Mouse (Mus musculus) left cerebral cortex, adult 11 months (tissue): ENCODE measurements around the gene Tanc2.

Source experiments
- DNase-seq: peaks from one replicate; pipeline ENCODE4 v3.0.0; 2022; ENCODE audit warnings: low spot score

Gene Tanc2

DNA sequence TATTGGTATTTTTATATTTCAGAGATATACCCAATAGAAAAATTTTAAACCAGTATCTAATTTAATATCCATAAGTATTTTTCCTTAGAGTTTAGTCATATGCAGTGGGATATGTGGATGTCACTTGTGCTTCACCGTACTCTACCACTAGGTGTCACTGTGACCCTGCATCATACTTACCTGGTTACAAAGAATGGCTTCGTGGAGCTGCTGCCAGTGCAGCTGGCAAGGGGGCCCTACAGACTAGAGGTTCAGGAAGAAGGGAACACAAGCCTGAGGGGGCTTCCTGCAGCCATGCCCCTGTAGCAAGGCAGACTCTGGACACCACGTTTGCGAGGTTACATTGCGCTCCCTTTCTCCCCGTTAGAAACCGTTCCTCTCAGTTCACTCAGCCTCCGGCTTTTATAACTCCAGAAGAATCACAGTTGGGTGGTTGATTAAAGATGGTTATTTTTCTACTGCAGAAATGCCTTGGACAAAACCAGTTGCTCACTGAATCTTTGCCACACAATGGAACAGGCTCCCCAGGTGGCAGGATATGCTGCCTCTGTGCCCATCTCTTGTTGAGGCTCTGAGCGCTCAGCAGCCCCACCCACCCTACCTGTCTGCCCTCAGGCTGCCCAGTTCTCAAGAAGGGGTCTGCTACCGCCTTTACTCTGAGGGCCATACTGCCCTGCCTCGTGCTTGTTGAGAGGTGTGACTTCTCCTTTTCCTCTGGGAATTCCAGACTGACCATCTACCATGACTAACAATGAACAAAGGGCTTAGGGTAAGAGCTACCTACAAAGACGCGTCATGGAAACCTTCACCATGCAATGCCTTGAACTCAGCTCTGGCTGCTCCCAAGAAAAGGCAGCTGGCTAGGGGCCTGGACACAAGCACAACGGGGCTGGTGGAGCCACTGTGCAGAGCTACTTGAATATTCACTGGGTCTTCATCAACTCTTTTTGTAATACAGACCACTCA lies 337.6 kb downstream of the Tanc2 start:
- DNase-seq, result peak; percentile 65

DNA sequence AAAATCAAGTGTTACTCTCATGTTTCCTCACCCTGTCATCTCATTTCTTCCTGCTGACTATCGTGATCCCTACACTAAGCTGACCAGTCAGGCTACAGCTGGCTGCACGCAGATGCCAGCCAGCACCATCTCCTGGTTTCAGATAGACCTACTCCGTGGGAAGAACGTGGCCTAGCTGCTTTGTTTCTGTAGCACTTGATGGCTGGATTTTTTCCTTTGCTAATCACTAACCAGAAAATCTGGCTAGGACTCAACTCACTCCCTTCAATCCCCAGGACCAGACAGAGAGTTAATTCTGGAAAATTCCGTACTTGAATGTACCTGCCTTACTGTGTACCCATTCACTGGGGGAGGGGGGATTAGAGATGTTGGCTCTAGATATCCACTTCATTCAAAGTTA lies 338.4 kb downstream of the Tanc2 start:
- DNase-seq, result no peak

DNA sequence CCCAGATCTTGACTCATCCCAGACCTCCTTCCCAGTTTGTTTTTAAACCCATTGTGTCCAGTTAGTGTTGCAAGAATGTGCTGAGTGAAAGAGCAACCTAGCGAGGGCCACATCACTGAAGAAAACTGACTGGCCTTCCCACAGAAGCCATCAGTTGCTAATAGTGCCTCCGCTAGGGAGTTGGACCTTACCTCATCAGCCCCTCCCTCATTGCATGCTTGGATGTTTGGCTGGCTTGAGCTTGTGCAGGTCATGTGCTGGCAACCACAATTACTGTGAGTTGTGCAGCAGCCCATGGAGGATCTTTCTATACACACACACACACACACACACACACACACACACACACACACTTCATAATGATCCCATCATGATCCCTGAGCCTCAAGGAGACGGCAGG lies 341.6 kb downstream of the Tanc2 start:
- DNase-seq, result no peak

DNA sequence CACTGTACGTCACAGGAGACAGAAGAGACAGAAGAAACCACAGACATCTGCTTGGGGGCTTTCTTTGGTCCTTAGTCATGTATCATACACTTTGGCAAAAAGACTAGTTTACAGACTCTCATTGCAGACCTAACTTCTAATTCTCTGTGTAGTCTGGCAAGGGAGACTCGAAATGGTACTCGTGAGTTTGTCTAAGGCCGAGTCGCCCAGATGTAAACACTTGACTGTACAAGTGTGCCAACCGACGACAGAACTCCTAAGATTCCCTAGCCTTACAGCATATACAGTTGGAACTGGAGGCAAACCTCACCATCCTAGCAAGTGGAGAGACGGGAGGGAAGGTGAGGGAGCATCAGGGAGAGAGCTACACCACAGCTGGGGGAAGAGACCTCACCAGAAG lies 344.0 kb downstream of the Tanc2 start:
- DNase-seq, result no peak

DNA sequence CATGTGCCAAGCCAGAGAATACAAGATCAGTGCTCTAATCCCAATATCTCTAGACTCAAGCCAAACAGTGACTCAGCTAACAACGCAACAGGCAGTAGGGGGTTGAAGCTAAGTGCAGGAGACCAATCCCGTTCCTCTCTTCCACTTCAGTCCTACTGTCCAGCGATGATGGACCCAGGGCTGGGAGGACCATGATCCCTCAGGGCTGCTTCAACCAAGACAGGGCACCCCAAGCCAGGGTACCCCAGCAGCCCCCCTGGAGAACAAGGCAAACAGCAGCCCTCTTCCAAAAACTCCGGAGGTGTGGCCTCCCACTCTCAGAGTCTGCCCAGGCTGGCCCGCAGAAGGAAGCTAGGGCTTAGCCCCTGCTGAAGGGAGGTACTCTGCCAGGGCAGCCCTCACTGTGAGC lies 344.5 kb downstream of the Tanc2 start:
- DNase-seq, result no peak

DNA sequence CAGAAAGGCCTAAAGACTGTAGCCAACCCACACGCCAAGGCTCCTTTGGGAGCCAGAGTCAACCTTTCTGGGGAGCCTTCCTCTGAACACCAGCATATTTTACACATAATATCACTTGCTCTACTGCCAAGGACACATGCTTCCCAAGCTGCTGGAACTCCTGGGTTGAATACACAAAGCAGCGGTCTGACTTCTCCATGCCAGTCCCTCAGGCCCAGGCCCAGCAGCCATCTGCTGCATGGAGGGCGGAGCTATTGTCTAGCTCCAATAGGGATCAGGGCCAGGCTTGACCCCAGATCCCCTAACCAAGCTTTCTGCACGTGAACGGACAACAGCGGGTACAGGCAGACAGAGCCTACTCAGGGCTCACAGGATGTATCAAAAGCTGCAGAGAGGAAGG lies 345.0 kb downstream of the Tanc2 start:
- DNase-seq, result no peak

DNA sequence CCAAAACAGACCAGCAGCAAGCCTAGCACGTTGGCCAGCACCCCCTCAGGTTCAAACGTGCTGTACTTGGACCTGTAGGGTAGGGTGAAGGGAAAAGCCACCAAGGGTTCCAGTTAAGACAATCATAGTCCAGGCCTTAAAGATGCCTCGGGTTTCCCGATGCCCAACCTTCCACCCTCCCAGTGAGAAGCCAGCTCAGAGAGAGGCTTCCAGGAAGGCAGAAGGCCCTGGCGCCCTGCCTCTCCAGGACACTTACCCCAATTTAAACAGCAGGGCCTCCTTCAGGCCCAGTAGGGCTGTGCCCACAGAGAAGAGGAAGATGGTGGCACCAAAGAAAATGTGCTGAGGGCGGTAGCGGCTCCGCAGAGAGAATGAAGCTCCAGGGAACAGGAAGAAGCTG lies 345.7 kb downstream of the Tanc2 start:
- DNase-seq, result no peak

DNA sequence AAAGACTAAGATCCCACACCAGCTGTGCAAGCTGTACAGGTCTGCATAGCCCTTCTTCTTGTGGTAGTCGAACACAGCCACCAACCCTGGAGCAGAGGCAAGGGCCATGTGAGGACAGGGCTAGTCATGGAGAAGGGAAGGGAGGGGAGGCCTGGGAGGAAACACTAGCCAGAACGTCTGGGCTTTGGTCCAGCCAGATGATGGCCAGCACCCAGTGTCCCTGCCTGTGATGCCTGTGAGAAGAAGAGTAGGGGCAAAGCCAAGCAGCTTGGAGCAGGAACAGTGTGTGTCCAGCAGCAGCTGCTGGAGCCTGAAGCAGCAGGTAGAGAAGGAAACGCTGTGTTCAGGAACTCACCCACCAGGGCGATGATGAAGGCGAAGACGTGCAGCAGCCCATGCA lies 346.4 kb downstream of the Tanc2 start:
- DNase-seq, result no peak

DNA sequence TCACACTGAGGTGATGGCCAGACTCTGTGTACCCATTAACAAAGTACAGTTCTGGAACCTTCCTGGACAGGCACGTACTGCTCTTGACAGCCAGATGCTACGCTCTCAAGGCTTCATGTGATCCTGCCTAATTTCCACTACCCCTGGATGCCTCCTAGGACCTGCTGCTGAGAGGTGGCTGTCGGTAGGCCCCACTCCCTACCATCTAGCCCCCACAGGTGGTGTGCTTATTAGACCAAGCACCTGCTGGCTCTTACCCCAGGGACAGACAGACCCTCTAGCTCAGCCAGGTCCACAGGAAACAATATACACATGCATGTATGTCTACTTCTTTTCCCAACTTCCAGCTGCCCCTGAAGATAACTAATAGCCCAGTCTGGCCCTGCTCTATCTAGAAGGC lies 347.2 kb downstream of the Tanc2 start:
- DNase-seq, result no peak

DNA sequence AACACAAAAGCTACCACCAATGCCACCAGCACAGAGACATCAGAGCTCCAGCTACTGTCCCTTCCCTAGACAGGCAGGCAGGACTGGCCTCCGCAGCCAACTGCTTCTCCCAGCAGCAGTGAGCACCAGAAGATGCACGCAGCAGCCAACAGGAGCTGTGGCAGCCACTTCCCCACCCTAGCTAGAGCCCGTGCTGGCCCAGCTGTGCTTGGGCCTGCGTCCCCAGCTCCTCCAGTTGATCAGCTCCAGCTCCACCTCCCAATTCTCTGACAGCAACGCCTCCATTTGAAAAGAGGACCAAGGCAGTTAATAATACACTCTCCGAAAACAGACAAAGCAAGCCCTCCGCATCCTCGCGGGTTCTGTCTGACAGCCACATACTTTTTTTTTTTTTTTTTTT lies 349.0 kb downstream of the Tanc2 start:
- DNase-seq, result no peak

DNA sequence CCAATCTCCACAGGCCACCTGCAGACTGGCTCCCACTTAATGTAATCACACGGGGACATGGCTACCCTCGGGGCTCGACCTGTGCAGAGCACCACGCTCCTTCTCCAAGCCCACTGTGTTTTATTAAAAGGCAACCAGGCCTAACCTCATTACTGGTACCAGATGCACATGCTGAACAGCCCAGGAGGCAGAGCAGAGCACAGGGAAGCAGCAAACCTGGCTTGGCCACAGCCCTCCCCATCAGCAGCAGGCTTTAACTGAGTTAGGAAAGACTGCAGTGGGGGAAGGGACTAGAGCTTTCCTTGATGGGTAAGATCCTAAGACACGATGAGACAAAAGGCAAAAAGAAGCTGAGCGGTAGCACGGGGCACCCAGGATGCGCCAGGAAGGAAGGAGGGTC lies 352.2 kb downstream of the Tanc2 start:
- DNase-seq, result no peak

DNA sequence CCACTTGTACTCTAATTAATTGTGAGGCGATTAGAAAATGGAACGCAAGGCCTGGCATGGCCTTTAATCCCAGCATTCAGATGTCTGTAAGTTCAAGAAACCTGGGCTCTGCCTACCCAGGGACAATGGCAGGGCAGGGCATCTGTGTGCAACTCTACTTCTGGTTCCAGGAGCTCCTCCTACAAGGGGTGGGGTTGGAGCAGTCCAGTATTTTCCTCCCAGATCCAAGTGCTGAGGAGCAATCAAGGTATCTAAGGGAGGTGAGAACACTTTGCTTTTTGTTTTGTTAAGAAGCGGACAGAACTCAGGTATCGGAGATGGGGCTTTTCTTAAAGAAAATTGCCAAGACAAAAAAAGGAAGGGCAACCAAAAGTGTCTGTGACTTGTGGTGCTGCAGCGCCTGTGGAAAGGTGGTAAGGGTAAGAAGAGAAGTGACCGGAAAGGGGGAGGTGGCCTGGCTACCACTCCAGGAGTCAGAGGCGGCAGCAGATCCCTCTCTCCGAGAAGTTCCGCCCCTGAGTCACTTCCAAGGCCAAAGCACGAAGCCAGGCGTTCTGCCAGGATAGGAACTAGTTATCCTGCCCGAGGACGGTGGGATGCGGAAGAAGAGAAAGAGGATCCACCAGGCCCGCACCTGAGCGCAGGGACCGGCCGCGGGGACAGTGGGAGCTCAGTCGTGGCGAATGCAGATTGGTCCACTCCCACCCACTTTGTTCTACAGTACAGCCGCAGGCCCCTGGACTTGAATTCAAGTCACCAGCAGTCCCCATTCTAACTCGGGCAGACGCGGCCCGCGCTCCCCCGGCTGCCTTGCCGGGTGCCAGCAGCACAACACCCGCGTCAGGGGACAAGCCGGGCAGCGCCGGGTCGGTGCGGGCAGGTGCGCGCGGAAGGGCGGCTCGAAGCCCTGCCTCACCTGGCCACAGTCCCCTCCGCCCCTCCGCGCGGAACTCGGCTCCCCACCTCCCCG lies 353.6 kb downstream of the Tanc2 start:
- no peak for DNase-seq

DNA sequence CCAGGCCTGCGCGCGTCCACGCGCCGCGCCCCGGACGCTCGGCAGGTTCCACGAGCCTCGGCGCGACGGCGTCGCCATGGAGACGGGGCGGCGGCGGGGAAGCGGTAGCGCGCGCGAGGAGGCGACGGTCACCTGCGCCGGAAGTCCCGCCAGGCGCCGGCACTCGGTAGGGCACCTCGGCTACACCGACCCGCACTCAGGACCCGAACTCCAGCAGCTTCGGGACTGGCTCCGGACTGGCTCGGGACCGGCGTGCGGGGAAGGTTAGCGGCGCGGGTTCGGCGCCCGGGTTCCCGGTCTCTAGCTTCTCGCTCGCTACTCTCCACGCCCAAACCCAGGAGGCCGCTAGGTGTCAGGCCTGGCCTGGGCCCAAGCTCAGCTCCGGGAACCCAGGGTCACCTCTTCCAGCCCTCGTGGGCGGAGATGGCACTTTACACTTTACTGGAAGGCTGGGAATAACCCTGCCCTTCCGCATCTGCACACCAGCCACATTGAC lies 354.4 kb downstream of the Tanc2 start:
- peak; percentile 55 for DNase-seq

DNA sequence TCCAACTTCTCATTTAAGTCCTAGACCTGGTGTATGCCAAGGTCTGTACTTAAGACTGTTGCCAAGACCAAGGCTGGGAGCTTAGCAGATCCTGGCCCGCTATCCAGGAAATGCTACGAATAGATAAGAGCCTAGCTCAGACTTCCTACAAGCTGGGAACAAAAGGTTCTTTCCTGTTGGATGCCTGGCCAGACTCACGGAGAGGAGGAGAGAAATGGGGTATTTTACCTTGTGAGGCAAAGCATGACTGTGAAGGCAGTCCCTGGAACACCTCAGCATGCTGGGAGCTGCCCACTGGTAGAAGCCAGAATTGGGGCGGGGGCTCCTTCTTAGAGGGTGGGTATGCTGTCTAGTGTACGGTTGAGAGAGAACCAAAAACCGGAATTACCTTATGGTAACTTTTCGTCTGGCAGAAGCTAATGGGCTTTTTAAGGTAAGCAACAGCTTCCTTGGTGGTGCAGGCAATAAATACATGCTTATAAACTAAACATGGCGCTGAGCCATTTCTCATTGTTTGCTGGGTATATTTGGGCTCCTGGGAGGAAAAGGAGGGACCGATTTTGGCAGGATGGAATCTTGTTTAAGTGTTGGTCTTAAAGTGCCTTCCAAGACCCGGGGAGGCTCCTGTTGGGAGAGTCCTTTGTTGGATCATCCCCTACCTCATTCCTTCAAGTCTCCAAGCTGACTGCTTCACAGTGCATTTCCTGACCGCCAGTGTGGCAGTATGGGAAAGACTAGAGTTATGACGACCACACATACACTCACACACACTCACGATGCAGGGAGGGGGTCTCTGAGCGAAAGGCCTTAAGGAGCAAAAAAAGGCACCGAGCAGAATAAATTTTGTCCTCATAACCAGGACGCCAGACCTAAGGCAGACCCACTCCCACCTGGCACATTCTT lies 355.2 kb downstream of the Tanc2 start:
- DNase-seq, result no peak

DNA sequence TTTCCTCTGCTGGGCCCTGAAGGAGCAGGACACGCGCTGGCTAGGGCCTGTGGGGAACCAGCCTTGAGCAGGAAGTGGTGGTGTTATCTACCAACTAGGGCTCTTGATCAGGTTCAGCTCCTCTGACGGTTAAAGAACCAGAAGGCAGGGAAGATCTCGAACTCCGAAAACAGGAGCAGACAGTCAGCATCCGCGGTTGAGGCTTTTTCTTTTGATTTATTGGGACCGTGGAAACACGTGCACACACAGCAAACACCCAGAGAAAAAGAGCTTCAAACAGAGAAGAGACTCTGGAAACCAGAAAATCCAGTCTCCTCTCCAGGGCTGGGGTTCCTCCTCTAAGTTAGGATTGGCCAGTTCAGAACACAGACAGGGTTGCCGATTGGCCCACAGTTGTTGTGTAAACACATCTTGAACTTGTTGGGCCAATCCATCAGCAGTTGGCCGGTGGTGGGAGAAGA lies 356.9 kb downstream of the Tanc2 start:
- no peak for DNase-seq

DNA sequence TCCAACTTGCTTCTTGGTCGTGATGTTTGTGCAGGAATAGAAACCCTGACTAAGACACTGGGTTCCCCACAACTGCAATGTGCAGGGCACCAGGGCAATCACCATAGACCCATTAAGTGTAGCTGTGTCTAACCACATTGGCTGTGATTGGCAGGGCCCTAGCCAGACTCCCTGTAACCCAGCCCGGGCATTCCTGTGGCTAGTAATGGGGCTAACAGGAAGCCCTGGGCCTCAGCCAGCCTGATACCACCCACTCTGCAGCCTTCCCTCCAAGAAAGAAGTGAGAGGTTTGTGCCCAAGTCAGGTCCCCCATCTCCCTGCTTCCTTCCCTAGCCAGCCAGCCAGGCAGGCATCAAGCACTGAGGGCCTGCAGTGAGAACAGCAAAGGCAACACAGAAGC lies 358.5 kb downstream of the Tanc2 start:
- no peak for DNase-seq

DNA sequence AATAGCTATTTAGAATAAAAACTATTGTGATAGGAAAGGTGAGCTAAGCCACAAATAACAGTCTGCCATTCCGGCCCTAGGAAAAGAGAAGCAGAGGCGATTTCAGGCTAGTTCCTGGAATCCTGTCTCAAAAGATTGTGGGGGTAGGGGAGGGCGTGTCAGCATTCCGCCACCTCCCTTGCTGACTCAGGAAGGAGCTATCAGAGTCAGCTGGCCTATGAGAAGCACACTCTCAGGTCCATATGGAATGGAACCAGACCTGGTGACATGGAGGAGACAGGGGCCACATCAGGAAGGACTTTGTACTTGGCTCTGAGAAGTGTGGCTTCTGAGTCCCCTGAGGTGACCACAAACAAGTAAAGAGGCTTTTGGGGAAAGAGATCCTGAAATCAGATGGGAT lies 360.7 kb downstream of the Tanc2 start:
- no peak for DNase-seq

DNA sequence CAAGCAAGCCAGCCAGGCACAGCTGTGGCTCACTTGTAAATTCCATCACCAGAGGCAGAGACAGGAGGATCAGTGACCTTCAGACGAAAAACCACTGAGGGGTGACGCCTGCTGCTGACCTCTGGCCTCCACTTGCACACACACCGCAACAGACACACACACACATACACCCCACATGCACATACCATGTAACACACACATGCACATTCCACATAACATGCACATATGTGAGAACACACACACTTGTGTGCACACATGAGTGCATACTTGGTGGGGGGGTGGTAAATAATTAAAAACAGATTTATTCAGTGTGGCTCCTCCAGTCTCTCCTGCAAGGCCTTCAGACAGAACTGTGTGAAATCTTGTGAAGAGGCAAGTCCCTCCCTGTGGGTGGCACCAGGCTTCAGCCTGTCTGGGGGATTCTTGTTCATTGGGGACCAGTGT lies 361.8 kb downstream of the Tanc2 start:
- no peak for DNase-seq

DNA sequence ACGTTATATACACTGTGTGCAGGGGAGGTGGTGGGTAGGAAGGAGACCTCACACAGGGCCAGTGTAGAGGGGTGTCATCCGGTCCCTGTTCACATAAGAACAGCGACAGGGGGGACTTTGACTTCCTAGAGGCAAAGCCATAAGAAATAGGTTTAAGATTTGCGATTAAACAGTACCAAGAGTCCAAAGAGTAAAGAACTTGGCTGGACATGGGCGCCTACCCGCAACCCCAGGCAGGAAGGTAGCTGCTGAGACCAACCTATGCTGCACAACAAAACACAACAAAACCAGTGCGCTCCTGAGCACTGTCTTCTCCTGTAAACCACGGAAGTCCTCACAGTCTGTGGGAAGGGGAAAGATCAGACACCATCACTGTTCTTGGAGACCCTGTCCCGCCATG lies 362.3 kb downstream of the Tanc2 start:
- no peak for DNase-seq

DNA sequence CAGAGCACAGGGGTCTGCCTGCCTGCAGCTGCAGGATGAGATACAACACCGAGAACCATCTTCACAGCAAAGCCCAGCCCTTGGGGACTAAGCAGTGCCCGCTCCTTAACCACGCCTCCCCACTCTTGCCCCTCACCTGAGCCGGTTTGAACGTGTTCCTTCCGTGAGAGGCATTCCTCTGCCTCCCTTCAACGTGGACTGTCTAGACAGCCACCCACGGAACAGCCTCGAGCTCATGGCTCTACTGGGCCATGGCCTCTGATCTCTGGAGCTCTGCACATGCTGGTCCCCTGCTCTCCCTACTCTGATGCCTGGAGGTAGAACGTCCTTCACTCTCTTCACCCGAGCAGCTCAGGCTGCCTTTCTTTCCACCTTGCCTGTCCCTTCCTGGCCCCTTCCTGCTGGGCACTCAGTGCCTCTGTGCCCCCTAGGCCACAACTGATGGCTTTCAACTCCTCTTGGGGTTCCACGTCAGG lies 363.2 kb downstream of the Tanc2 start, which contains the start of gene Cyb561:
Gene Cyb561 (minus strand): TSS at position 426 of the 476 bp plus-strand sequence.
- DNase-seq, result no peak

DNA sequence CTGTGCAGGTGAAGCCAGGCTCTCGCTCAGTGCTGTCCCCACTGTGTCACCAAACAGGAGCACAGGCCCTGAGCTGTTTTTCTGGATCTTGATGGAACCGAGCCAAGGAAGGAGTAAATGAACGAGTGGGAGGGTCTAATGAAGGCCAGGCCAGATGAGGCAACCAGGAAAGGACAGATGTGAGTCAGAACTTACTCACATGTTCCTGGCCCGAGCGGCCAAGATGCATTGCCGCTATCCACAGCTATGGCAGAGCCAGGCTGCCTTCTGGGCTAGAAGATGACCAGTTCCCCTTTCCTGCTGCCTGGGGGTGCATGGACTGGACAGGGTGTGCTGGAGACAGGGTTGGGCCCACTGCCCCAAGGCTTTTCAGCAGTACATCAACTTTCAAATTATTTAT lies 363.6 kb downstream of the Tanc2 start:
- DNase-seq, result no peak
